9 mouse cellular contexts compared by ENCODE assay signal in the genomic region with DNA sequence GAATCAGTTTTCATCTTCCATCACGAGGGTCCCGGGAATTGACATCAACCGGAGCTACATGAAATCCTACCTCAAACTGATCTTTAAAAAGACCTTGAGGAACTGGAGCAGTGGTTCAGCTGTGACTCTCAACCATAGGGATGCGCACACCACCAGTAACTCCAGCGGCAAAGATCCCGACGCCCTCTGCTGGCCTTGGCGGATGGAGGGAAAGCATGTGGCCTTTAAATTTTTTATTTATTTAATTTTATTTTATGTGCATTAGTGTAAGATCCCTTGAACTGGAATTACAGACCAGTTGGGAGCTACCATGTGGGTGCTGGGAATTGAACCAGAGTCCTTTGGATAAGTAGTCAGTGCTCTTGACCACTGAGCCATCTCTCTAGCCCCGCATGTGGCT. TPM values are rescaled to one million over a fixed set of nuclear protein-coding genes. Genes with fewer than 3 reads are reported as not detected.
DNase-seq lines count a peak whose midpoint lies in the region; ATAC-seq lines count a peak whose summit lies in the region.
"Had no signal": no experiment of that assay in that cellular context is flagged by ENCODE, and none has a peak within 500 bp of the region (broad histone marks: within the 10 kb centered on the region; RNA-seq: fewer than 3 reads in every experiment).

No protein-coding gene starts in this region.

- no peaks in the 10 kb centered on the region for H3K27me3 ChIP-seq in heart, embryonic 10.5 days (ENCODE audit: insufficient read depth, poor library complexity, severe bottlenecking)
- no peaks in the 10 kb centered on the region for H3K27me3 ChIP-seq in embryonic facial prominence, embryonic 13.5 days
- no peaks in the 10 kb centered on the region for H3K27me3 ChIP-seq in intestine, embryonic 16.5 days (replicated peaks; ENCODE audit: control insufficient read depth, insufficient read depth, low read length)
- no peaks in the 10 kb centered on the region for H3K27me3 ChIP-seq in liver, embryonic 11.5 days (replicated peaks; ENCODE audit: control insufficient read depth, insufficient read depth, low read length)

- DNase-seq in heart, embryonic 10.5 days (ENCODE audit: low spot score), result no peak
- no peak for DNase-seq in heart, postnatal 25 days (ENCODE audit: low spot score)
- DNase-seq in MN1 (ENCODE audit: low spot score), result peak; percentile 89
- no peak for DNase-seq in liver, embryonic 11.5 days (ENCODE audit: low spot score)
- DNase-seq in right cerebral cortex, postnatal 4 days, result peak; percentile 74
- DNase-seq in natural killer cell, adult 2 months (ENCODE audit: low spot score in 2 of 2), result no peak

- H3K27ac ChIP-seq in heart, embryonic 10.5 days, result no peak overlapping the region
- peak overlapping the region; percentile 72 for H3K27ac ChIP-seq in embryonic facial prominence, embryonic 13.5 days
- peak overlapping the region; percentile 50; the same call in 1 of the 2 replicates for H3K27ac ChIP-seq in intestine, embryonic 16.5 days (ENCODE audit: low read length)
- 0 out of 2 replicates have a peak overlapping the region, but pooled peaks have one; percentile 41 for H3K27ac ChIP-seq in liver, embryonic 11.5 days (ENCODE audit: low read depth, low read length)

- peaks cover 43% of the 10 kb centered on the region for H3K4me1 ChIP-seq in heart, embryonic 10.5 days
- peaks cover 41% of the 10 kb centered on the region for H3K4me1 ChIP-seq in embryonic facial prominence, embryonic 13.5 days
- peaks cover 29% of the 10 kb centered on the region for H3K4me1 ChIP-seq in intestine, embryonic 16.5 days (ENCODE audit: control insufficient read depth, insufficient read depth, low read length)
- H3K4me1 ChIP-seq in liver, embryonic 11.5 days (replicated peaks; ENCODE audit: control insufficient read depth, insufficient read depth, low read length), result peaks cover 36% of the 10 kb centered on the region

- H3K4me3 ChIP-seq in heart, embryonic 10.5 days, result peak overlapping the region; percentile 76; the same call in 1 of the 2 replicates
- peak overlapping the region; percentile 69 for H3K4me3 ChIP-seq in embryonic facial prominence, embryonic 13.5 days
- peak overlapping the region; percentile 19 for H3K4me3 ChIP-seq in intestine, embryonic 16.5 days (ENCODE audit: low read length)
- peak overlapping the region; percentile 27 for H3K4me3 ChIP-seq in liver, embryonic 11.5 days (ENCODE audit: low read depth, low read length)

- 17% methylated on average over 9 of the region's 9 CpGs for WGBS in heart, embryonic 10.5 days
- 17% methylated on average over 9 of the region's 9 CpGs for WGBS in embryonic facial prominence, embryonic 13.5 days
- WGBS in intestine, embryonic 16.5 days, result 18% methylated on average over 9 of the region's 9 CpGs
- 18% methylated on average over 9 of the region's 9 CpGs for WGBS in liver, embryonic 11.5 days

- peaks cover 28% of the 10 kb centered on the region for H3K36me3 ChIP-seq in heart, embryonic 10.5 days
- H3K36me3 ChIP-seq in embryonic facial prominence, embryonic 13.5 days, result peaks cover 25% of the 10 kb centered on the region
- peaks cover 2% of the 10 kb centered on the region for H3K36me3 ChIP-seq in intestine, embryonic 16.5 days (ENCODE audit: control insufficient read depth, insufficient read depth, low read length)
- H3K36me3 ChIP-seq in liver, embryonic 11.5 days (ENCODE audit: control insufficient read depth, insufficient read depth, low read length), result peaks cover 19% of the 10 kb centered on the region

- intact Hi-C loops in heart, postnatal 25 days (cut with DNase I), result loop anchor here (2.0 to 5.0 kb wide), 2 partner anchors 123 to 298 kb away; a partner anchor contains a TSS

- no peaks in the 10 kb centered on the region for H3K9me3 ChIP-seq in heart, embryonic 10.5 days
- H3K9me3 ChIP-seq in embryonic facial prominence, embryonic 13.5 days, result no peaks in the 10 kb centered on the region
- no peaks in the 10 kb centered on the region for H3K9me3 ChIP-seq in intestine, embryonic 16.5 days (ENCODE audit: control insufficient read depth, low read length)
- H3K9me3 ChIP-seq in liver, embryonic 11.5 days (ENCODE audit: control insufficient read depth, low read length), result no peaks in the 10 kb centered on the region

- H3K9ac ChIP-seq in embryonic facial prominence, embryonic 13.5 days, result peak overlapping the region; percentile 46; the same call in 1 of the 2 replicates
- peak overlapping the region; percentile 41; the same call in 1 of the 2 replicates for H3K9ac ChIP-seq in intestine, embryonic 16.5 days (ENCODE audit: low read depth, low read length)
- no peak overlapping the region for H3K9ac ChIP-seq in liver, embryonic 11.5 days (ENCODE audit: low read depth, low read length)

- ATAC-seq in embryonic facial prominence, embryonic 13.5 days (ENCODE audit: insufficient number of reproducible peaks, insufficient read depth, low FRiP score, low TSS enrichment, low read depth), result no peak
- ATAC-seq in intestine, embryonic 16.5 days, result no peak; the same call in 1 of the 2 replicates
- no peak for ATAC-seq in liver, embryonic 11.5 days (replicated peaks; ENCODE audit: low FRiP score)

- peak overlapping the region; percentile 99 for H3K4me2 ChIP-seq in embryonic facial prominence, embryonic 13.5 days
- H3K4me2 ChIP-seq in intestine, embryonic 16.5 days (ENCODE audit: low read depth, low read length), result peak overlapping the region; percentile 41
- peak overlapping the region; percentile 56 for H3K4me2 ChIP-seq in liver, embryonic 11.5 days

RNA-seq across cellular contexts. Expression of a gene that starts 1.2 kb away (rescaled TPM):
- polyA plus RNA-seq in heart, embryonic 10.5 days (2016; fragmentation: Nextera tagmentation; extraction: Ambion mirVana), result 15.0 and 20.3 TPM in 2 replicates
- 100 to 1,000 TPM; 102 to 105 TPM for total RNA-seq in heart, postnatal 25 days (2021)
- 13.5 and 14.1 TPM in 2 replicates for polyA plus RNA-seq in embryonic facial prominence, embryonic 13.5 days (2015; fragmentation: Nextera tagmentation; extraction: Ambion mirVana)
- polyA plus RNA-seq in intestine, embryonic 16.5 days (2015; fragmentation: Nextera tagmentation; extraction: Ambion mirVana), result 11.7 and 12.8 TPM in 2 replicates
- 14.0 and 15.0 TPM in 2 replicates for polyA plus RNA-seq in liver, embryonic 11.5 days (2014; fragmentation: Nextera tagmentation; extraction: Ambion mirVana)

RNA-seq across cellular contexts. Expression of a gene that starts 21.2 kb away (rescaled TPM):
- 6.8 and 9.5 TPM in 2 replicates for polyA plus RNA-seq in heart, embryonic 10.5 days (2016; fragmentation: Nextera tagmentation; extraction: Ambion mirVana)
- total RNA-seq in heart, postnatal 25 days (2021), result 1 to 10 TPM; 7.6 to 9.8 TPM
- polyA plus RNA-seq in embryonic facial prominence, embryonic 13.5 days (2015; fragmentation: Nextera tagmentation; extraction: Ambion mirVana), result 4.1 and 4.3 TPM in 2 replicates
- 16.4 and 19.4 TPM in 2 replicates for polyA plus RNA-seq in intestine, embryonic 16.5 days (2015; fragmentation: Nextera tagmentation; extraction: Ambion mirVana)
- 5.8 and 6.2 TPM in 2 replicates for polyA plus RNA-seq in liver, embryonic 11.5 days (2014; fragmentation: Nextera tagmentation; extraction: Ambion mirVana)

RNA-seq across cellular contexts. Expression of a gene that starts 36.7 kb away (rescaled TPM):
- polyA plus RNA-seq in heart, embryonic 10.5 days (2016; fragmentation: Nextera tagmentation; extraction: Ambion mirVana), result 31.0 and 34.3 TPM in 2 replicates
- 10 to 100 TPM; 37.1 to 39.1 TPM for total RNA-seq in heart, postnatal 25 days (2021)
- 34.9 and 37.5 TPM in 2 replicates for polyA plus RNA-seq in embryonic facial prominence, embryonic 13.5 days (2015; fragmentation: Nextera tagmentation; extraction: Ambion mirVana)
- 33.5 and 35.1 TPM in 2 replicates for polyA plus RNA-seq in intestine, embryonic 16.5 days (2015; fragmentation: Nextera tagmentation; extraction: Ambion mirVana)
- 38.8 and 39.6 TPM in 2 replicates for polyA plus RNA-seq in liver, embryonic 11.5 days (2014; fragmentation: Nextera tagmentation; extraction: Ambion mirVana)

RNA-seq across cellular contexts. Expression of a gene that starts 37.2 kb away (rescaled TPM):
- polyA plus RNA-seq in heart, embryonic 10.5 days (2016; fragmentation: Nextera tagmentation; extraction: Ambion mirVana), result 81.7 and 93.2 TPM in 2 replicates
- 100 to 1,000 TPM; 154 to 171 TPM for total RNA-seq in heart, postnatal 25 days (2021)
- polyA plus RNA-seq in embryonic facial prominence, embryonic 13.5 days (2015; fragmentation: Nextera tagmentation; extraction: Ambion mirVana), result 65.8 and 83.2 TPM in 2 replicates
- 287 and 364 TPM in 2 replicates for polyA plus RNA-seq in intestine, embryonic 16.5 days (2015; fragmentation: Nextera tagmentation; extraction: Ambion mirVana)
- 48.4 and 53.7 TPM in 2 replicates for polyA plus RNA-seq in liver, embryonic 11.5 days (2014; fragmentation: Nextera tagmentation; extraction: Ambion mirVana)

RNA-seq across cellular contexts. Expression of a gene that starts 44.7 kb away (rescaled TPM):
- polyA plus RNA-seq in heart, embryonic 10.5 days (2016; fragmentation: Nextera tagmentation; extraction: Ambion mirVana), result not detected in 2 replicates
- not detected for total RNA-seq in heart, postnatal 25 days (2021)
- polyA plus RNA-seq in embryonic facial prominence, embryonic 13.5 days (2015; fragmentation: Nextera tagmentation; extraction: Ambion mirVana), result not detected in 2 replicates
- polyA plus RNA-seq in intestine, embryonic 16.5 days (2015; fragmentation: Nextera tagmentation; extraction: Ambion mirVana), result not detected in 2 replicates
- polyA plus RNA-seq in liver, embryonic 11.5 days (2014; fragmentation: Nextera tagmentation; extraction: Ambion mirVana), result not detected in 2 replicates
- total RNA-seq: left cerebral cortex, postnatal 25 days had no signal

Comparison
In these comparisons a context has a peak if more than half of its experiments do, and no peak if none do; other contexts are left out.
1. DNase-seq: peak in MN1 (single experiment) and right cerebral cortex, postnatal 4 days (single experiment); none in heart, embryonic 10.5 days (single experiment), heart, postnatal 25 days (single experiment), liver, embryonic 11.5 days (single experiment) and natural killer cell, adult 2 months (0 of 2).
2. H3K4me3 ChIP-seq: peak in every context shown above with its lines; median percentile 76 in heart, embryonic 10.5 days; 69 in embryonic facial prominence, embryonic 13.5 days; 27 in liver, embryonic 11.5 days; 19 in intestine, embryonic 16.5 days.
3. H3K4me2 ChIP-seq: peak in every context shown above with its lines; median percentile 99 in embryonic facial prominence, embryonic 13.5 days; 56 in liver, embryonic 11.5 days; 41 in intestine, embryonic 16.5 days.